In the genomic region with DNA sequence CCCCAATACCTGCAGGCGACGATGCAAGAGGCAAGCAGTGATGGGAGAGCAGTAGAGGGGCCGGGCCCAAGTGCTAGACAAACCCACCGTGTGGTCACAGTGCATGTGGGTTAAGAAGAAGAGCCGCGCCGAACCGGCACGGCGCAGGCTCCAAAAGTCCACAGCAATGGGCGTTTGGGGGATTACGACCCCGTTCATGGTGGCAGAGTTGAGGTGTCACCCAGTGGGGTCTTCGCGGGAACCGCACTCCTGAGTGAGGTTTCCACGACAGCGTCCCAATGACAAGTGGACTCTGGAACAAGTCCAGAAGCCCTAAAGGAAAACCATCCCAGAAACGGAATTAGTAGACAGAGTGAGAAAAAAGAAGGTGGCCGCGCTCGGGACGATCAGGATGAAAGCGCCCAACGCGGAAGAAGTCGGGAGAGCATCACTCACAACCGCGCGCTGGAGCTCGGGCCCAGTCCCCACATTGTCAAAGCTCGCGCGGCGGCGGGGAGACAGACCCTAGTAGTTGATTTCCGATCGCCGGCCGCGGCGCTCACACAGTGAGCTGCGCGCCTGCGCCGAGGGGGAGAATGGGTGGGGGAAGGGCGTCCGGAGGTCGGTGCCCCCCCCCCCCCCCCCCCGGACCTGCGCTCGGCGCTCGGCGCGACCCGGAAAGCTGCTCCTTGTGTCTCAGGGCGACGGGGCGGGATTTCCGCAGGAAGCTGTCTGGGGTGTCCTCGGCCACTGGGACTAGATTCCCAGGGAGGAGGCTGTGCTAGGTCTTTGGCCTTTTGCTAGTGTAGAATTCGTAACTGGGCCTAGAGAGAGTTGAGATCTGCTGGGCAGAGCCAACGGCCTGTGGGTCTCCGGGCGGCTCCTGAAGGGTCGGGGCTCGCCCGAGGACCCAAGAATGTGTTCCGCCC, we compare ENCODE assay signal across 8 mouse cellular contexts. TPM values are rescaled to one million over a fixed set of nuclear protein-coding genes. Genes with fewer than 3 reads are reported as not detected.
DNase-seq lines count a peak whose midpoint lies in the region; ATAC-seq and TF ChIP-seq lines count a peak whose summit lies in the region.

Gene Dclre1b, minus strand, starts transcription at position 554 of the 908 bp plus-strand sequence.
Gene Ap4b1, plus strand, starts transcription at position 630 of the 908 bp plus-strand sequence.
Gene Gm43064, plus strand, starts transcription at position 683 of the 908 bp plus-strand sequence.

- peak within 1 kb of the TSS; percentile 86 for H3K27ac ChIP-seq in cortical plate, adult 2 months (ENCODE audit: insufficient read depth, low read length)

- no peaks in the 10 kb centered on the region for H3K4me1 ChIP-seq in cortical plate, adult 2 months (ENCODE audit: control insufficient read depth, insufficient read depth, low read length)

- peak within 1 kb of the TSS; percentile 73 for H3K4me3 ChIP-seq in cortical plate, adult 2 months (ENCODE audit: insufficient read depth, low read length)

- ATAC-seq in activated CD4-positive, CD25-positive, alpha-beta regulatory T cell, adult 4 months = peak; percentile 86
- ATAC-seq in megakaryocyte progenitor cell, adult 5-6 weeks (replicated peaks; ENCODE audit: poor library complexity) = peak; percentile 85

- no peak for TF ChIP-seq CTCF in cortical plate, adult 2 months (IDR thresholded peaks at IDR 0.05; ENCODE audit: extremely low read depth, insufficient read depth, low read length)

- peak; percentile 90 for DNase-seq in gastrocnemius, postnatal 10 days
- DNase-seq in induced T-regulatory cell, adult 2 months (ENCODE audit: low read depth) = peak; percentile 97
- DNase-seq in left cerebral cortex, adult 9 months (ENCODE audit: low spot score in 2 of 2) = peak; percentile 53 to 83
- DNase-seq in right cerebral cortex, postnatal 14 days = peak; percentile 93
- DNase-seq in urinary bladder, postnatal 36 days (ENCODE audit: low spot score in 2 of 2) = peak; percentile 77 to 86

- TF ChIP-seq POLR2A in cortical plate, adult 2 months (IDR thresholded peaks at IDR 0.05; ENCODE audit: extremely low read depth, insufficient read depth, low read length) = peak; percentile 88

RNA-seq across cellular contexts. Expression of gene Dclre1b, which starts in this region (rescaled TPM):
- polyA plus RNA-seq in activated CD4-positive, CD25-positive, alpha-beta regulatory T cell, adult 4 months (2017; shearing (Covaris generic)) = 10 to 100 TPM; 18.4 to 30.4 TPM
- polyA plus RNA-seq in cortical plate, adult 2 months (2012; rRNA removed) = 5.8 and 6.6 TPM in 2 replicates
- 1 to 10 TPM; 5.6 to 6.5 TPM for total RNA-seq in gastrocnemius, postnatal 10 days (2021)
- total RNA-seq in megakaryocyte progenitor cell, adult 5-6 weeks (2015) = 21.4 and 23.9 TPM in 2 replicates
- total RNA-seq in megakaryocyte progenitor cell, adult 5-6 weeks (2017) = 15.4 and 18.5 TPM in 2 replicates

RNA-seq across cellular contexts. Expression of gene Ap4b1, which starts in this region (rescaled TPM):
- 10 to 100 TPM; 10.8 to 18.3 TPM for polyA plus RNA-seq in activated CD4-positive, CD25-positive, alpha-beta regulatory T cell, adult 4 months (2017; shearing (Covaris generic))
- polyA plus RNA-seq in cortical plate, adult 2 months (2012; rRNA removed) = 14.8 and 15.6 TPM in 2 replicates
- total RNA-seq in gastrocnemius, postnatal 10 days (2021) = 10 to 100 TPM in 1 of 2 experiments, 1 to 10 TPM in 1; 9.8 to 13.5 TPM
- 17.5 and 18.1 TPM in 2 replicates for total RNA-seq in megakaryocyte progenitor cell, adult 5-6 weeks (2015)
- 17.9 and 20.7 TPM in 2 replicates for total RNA-seq in megakaryocyte progenitor cell, adult 5-6 weeks (2017)

RNA-seq across cellular contexts. Expression of gene Gm43064, which starts in this region (rescaled TPM):
- polyA plus RNA-seq in activated CD4-positive, CD25-positive, alpha-beta regulatory T cell, adult 4 months (2017; shearing (Covaris generic)) = under 1 TPM in 1 of 2 experiments, not detected in 1; 0.36 TPM
- 0.09 and 0.40 TPM in 2 replicates for polyA plus RNA-seq in cortical plate, adult 2 months (2012; rRNA removed)
- total RNA-seq in gastrocnemius, postnatal 10 days (2021) = not detected
- total RNA-seq in megakaryocyte progenitor cell, adult 5-6 weeks (2015) = 0.64 TPM in 1 of 2 replicates, not detected in the other
- total RNA-seq in megakaryocyte progenitor cell, adult 5-6 weeks (2017) = not detected in 2 replicates

Comparison
In these comparisons a context has a peak if more than half of its experiments do, and no peak if none do; other contexts are left out.
1. Peak in every context shown above with its lines: DNase-seq, ATAC-seq, H3K4me3 ChIP-seq and H3K27ac ChIP-seq.